Mouse (Mus musculus) gonadal fat pad, adult 2 months (tissue): ENCODE data around the gene Hoxb7. TPM values are rescaled to one million over a fixed set of nuclear protein-coding genes. Genes with fewer than 3 reads are reported as not detected.
A peak's percentile ranks its signal among the peaks of the same experiment; 100 is the strongest.

ENCODE experiments used
- DNase-seq: peaks from one replicate; pipeline ENCODE4 v3.0.0-alpha.2; 2012; ENCODE audit warnings: low read depth
- polyA plus RNA-seq: library from polyadenylated mRNA; depleted of rRNA; stranded (reverse); fragments of >200 nt; gene quantifications from 2 replicates; pipeline ENCODE4 v1.2.3, GENCODE M21; 2012

Gene Hoxb7
- polyA plus RNA-seq, 1 experiment, result 49.4 TPM

- no peak for DNase-seq
These were observed 18.2 kb upstream of the Hoxb7 start for GRCm38 (mm10) chr11:96268031-96268745.

GRCm38 (mm10) chr11:96269869-96270268 lies 16.6 kb upstream of the Hoxb7 start:
- no peak for DNase-seq

- no peak for DNase-seq
These were observed 15.4 kb upstream of the Hoxb7 start, which contains the start of gene Hoxb9 for GRCm38 (mm10) chr11:96270996-96271540. Gene Hoxb9 (plus strand): TSS chr11:96271457.

DNA sequence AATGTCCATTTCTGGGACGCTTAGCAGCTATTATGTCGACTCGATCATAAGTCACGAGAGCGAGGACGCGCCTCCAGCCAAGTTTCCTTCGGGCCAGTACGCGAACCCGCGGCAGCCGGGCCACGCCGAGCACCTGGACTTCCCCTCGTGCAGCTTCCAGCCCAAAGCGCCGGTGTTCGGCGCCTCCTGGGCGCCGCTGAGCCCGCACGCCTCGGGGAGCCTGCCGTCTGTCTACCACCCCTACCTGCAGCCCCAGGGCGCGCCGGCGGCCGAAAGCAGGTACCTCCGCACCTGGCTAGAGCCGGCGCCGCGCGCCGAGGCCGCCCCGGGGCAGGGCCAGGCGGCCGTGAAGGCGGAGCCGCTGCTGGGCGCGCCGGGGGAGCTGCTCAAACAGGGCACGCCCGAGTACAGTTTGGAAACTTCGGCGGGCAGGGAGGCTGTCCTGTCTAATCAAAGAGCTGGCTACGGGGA lies 14.8 kb upstream of the Hoxb7 start:
- no peak for DNase-seq

DNA sequence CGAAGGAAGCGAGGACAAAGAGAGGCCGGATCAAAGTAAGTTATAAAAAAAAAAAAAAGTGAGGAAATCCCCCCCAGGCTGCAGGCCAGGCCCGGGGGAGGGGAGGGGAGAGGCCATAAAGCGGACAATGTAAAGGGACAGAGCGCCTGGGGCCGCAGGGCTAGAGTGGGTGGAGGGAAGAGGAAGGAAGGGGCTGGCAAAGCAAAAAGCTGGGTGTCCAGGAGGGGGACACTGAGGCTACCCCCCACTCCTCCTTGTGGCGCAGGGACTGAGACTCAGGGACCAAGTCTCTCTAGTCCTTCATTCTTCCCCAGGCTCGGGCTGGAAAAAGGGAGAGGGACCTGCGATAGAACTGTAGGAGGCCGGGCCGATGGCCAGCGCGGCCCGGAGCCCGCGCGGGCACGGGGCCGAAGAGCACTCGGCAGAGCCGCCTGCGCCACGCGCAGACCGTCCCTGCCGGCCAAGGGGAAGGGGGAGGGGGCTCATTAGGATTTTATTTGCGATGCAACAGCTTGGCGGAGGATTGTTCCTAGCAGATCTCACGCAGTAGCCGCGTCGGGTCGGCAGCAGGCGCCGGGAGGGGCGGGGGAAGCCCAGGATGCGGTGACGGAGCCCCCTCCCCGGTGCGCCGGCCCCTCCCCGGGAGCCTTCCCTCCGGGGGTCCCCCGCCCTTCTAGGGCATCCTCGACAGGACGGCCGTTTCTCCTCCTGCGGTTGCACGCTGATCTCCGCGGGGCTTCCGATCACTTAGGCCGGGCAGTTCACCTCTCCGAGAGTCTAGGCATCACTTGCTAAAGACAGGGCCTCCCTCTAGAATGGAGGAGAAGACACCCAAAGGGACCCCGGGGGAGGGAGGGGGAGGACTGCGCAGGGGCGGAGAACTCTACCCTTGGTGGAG lies 14.2 kb upstream of the Hoxb7 start:
- DNase-seq, result no peak

DNA sequence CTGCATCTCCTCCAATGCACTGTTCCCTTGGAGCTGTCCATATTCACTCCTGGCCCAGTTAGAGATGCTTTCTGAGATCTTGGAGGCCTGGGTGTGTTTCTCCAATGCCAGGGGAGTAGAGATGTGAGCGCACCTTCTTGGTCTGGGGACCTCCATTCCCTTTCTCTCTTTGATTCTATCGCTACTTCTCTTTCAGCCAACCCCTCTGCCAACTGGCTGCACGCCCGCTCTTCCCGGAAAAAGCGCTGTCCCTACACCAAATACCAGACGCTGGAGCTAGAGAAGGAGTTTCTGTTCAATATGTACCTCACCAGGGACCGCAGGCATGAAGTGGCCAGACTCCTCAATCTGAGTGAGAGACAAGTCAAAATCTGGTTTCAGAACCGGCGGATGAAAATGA lies 12.0 kb upstream of the Hoxb7 start:
- DNase-seq, result no peak

- DNase-seq, result no peak
These were observed 10.5 kb upstream of the Hoxb7 start for GRCm38 (mm10) chr11:96275896-96276295.

- DNase-seq, result no peak
These were observed 9.0 kb upstream of the Hoxb7 start for GRCm38 (mm10) chr11:96277151-96278044.

DNA sequence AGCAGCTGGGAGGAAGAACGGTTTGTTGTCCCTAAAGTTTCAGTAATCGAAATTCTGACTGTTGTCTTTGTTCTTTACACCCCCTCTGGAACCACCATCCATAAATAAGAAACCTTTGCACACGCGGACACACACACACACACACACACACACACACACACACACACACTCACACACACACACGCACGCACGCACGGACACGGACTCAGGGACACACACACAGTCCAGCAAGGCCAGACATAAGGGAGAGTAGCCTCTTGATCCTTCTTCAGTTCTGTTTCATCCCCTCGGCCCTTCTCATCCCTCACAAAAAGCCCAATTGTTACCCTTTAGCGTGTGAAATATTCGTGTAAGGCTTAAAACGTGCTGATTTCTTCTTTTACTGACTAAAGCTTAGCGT lies 8.1 kb upstream of the Hoxb7 start:
- no peak for DNase-seq

DNA sequence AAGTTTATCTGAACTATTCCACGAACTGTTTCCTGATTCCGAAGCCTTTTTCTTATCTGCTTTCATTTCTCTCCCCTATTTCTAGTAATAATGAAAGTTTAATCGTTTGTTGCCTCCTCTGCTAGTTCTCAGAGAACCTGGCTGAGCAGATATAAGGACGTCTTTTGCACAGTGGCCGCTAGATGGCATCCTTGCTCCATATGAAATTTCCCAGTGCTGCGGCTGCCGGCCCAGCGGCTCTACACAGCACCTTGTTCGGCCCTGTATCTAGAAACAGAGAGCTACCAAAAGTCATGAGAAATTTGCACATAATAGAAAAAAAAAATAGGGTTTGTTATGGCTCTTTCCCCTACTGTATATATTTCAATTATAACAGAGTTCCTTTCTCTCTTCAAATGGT lies 7.7 kb upstream of the Hoxb7 start:
- DNase-seq, result peak; percentile 16

DNA sequence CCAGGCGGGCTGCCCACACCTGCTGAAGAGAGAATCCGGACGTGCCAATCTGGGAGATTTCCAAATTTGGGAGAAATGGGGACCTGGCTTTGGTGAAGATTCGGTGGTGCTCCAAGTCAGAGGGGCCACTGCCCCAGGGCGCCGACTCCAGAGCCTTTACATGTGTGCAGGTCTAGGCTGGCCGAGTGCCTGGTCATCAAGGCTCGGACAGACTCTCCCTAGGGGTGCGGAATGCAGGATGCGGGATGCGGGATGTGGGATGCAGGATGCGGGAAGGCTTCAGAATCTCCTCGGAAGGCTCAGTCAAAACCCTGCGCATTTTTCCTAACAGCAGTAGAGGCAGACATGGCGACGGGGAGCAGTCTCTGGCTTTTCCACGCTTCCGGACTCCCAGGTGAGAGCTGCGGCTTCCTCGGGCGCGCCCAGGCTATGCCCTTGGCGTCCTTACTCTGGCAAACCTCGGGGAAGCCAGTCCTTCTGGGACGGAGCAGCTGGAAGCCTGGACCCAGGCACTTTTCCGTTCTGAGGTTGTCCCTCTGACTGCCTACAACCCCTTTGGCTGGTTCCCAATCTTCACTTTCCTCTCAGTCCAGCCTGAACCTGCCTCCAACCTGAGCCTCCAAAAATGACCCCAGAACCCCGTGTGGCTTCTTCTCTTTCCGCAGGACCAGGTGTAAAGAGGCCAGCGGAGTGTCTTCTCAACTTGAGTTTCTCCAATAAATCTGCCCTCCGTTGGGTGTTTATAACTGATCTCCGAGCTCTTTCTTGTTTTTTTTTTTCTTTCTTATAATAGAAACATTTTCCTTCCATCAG lies 6.8 kb upstream of the Hoxb7 start:
- DNase-seq, result no peak

GRCm38 (mm10) chr11:96280399-96281378 lies 5.7 kb upstream of the Hoxb7 start:
- DNase-seq, result no peak

DNA sequence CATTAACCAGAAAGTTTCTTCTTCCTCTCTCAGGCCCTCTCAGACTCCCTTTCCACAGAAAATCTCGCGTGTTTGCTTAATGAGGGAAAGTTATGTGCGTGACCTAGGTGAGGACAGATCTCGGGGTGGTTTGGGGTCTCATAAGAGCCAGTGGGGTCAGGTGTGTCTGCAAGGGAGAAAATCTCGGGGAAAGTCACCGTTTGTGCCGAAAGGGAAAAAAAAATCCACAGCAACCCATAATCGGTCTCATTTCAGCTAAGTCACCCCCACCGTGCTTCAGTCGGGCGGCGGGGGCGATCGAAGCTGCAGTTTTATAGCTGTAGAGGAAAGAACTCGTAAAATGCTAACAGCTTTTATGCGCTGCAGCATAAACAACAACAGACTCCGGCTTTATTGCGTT lies 5.0 kb upstream of the Hoxb7 start:
- no peak for DNase-seq

GRCm38 (mm10) chr11:96281855-96282570 lies 4.4 kb upstream of the Hoxb7 start, which contains the start of gene Hoxb8:
Gene Hoxb8 (plus strand): TSS chr11:96281905.
- DNase-seq, result no peak

GRCm38 (mm10) chr11:96282795-96283430 lies 3.5 kb upstream of the Hoxb7 start:
- DNase-seq, result no peak

- no peak for DNase-seq
These were observed 2.2 kb upstream of the Hoxb7 start for GRCm38 (mm10) chr11:96284041-96284749.
